Mouse (Mus musculus) forebrain, embryonic 16.5 days (tissue): Measurements from ENCODE around the gene Inpp4b. TPM values are rescaled to one million over a fixed set of nuclear protein-coding genes. Genes with fewer than 3 reads are reported as not detected.

ENCODE experiments used
- ATAC-seq: fragments of 200-750 bp; cut with Nextera tagmentation; 2 replicates; pipeline ENCODE4 v1.8.0; 2017; ENCODE audit warnings: mild to moderate bottlenecking, moderate library complexity
- H3K27ac ChIP-seq: fragments of 300-500 bp; sonication (generic); 2 replicates; pipeline ENCODE4 v1.5.1; 2014; ENCODE audit warnings: low read length, control low read depth
- H3K27me3 ChIP-seq: fragments of 300-500 bp; sonication (generic); replicated peaks from 2 replicates; pipeline ENCODE4 v1.6.1; 2014; ENCODE audit warnings: low read length; ENCODE audit not compliant: control insufficient read depth, insufficient read depth
- H3K36me3 ChIP-seq: fragments of 300-500 bp; sonication (generic); 2 replicates; pipeline ENCODE4 v1.6.1; 2014; ENCODE audit not compliant: control insufficient read depth, insufficient read depth
- H3K4me1 ChIP-seq: fragments of 300-500 bp; sonication (generic); replicated peaks from 2 replicates; pipeline ENCODE4 v1.6.1; 2014; ENCODE audit warnings: low read length; ENCODE audit not compliant: control insufficient read depth, insufficient read depth
- H3K4me2 ChIP-seq: fragments of 300-500 bp; sonication (generic); 2 replicates; pipeline ENCODE4 v1.6.1; 2014; ENCODE audit warnings: mild to moderate bottlenecking, low read length, control low read depth
- H3K4me3 ChIP-seq: fragments of 300-500 bp; sonication (generic); replicated peaks from 2 replicates; pipeline ENCODE4 v1.5.1; 2014; ENCODE audit warnings: mild to moderate bottlenecking, low read length, control low read depth
- H3K9ac ChIP-seq: fragments of 300-500 bp; sonication (generic); replicated peaks from 2 replicates; pipeline ENCODE4 v1.6.1; 2014; ENCODE audit warnings: low read depth, low read length, control low read depth
- H3K9me3 ChIP-seq: fragments of 300-500 bp; sonication (generic); 2 replicates; pipeline ENCODE4 v1.6.1; 2016; ENCODE audit warnings: low read length; ENCODE audit not compliant: control insufficient read depth
- WGBS: fragments of 180-500 bp; shearing (Covaris S2); extraction: QIAGEN DNeasy Blood & Tissue Kit; methylation state at CpG from one replicate; pipeline ENCODE4 v1.1.7; 2014; 5-methylcytosine and 5-hydroxymethylcytosine counted together
- polyA plus RNA-seq: library from polyadenylated mRNA; unstranded; fragments of >200 nt; fragmentation: Nextera tagmentation; extraction: Ambion mirVana; gene quantifications from 2 replicates; pipeline ENCODE4 v1.2.1, GENCODE M21; 2015

The Inpp4b gene
- polyA plus RNA-seq, 1 experiment from 2014 or later = 6.5 TPM

GRCm38 (mm10) chr8:81893292-81893691 lies 550.9 kb downstream of the Inpp4b start:
- H3K27ac ChIP-seq = no peak overlapping the region
- H3K4me2 ChIP-seq = no peak overlapping the region
- no peaks in the 10 kb centered on the region for H3K4me1 ChIP-seq
- WGBS = 61% methylated on average over 1 of the region's 1 CpGs
- no peak overlapping the region for H3K4me3 ChIP-seq
- H3K9ac ChIP-seq = no peak overlapping the region
- no peaks in the 10 kb centered on the region for H3K27me3 ChIP-seq
- no peaks in the 10 kb centered on the region for H3K9me3 ChIP-seq
- no peak for ATAC-seq
- H3K36me3 ChIP-seq = no peaks in the 10 kb centered on the region

GRCm38 (mm10) chr8:81946812-81947211 lies 604.5 kb downstream of the Inpp4b start:
- Histone ChIP-seq H3K4me1 (no peaks in the 10 kb centered on the region), H3K4me3 (no peak overlapping the region), H3K9ac (no peak overlapping the region), H3K27ac (no peak overlapping the region), H3K36me3 (no peaks in the 10 kb centered on the region), H3K4me2 (no peak overlapping the region), H3K9me3 (no peaks in the 10 kb centered on the region), H3K27me3 (no peaks in the 10 kb centered on the region)
- no peak for ATAC-seq
- WGBS = 91% methylated on average over 5 of the region's 5 CpGs

GRCm38 (mm10) chr8:81953101-81953500 lies 610.7 kb downstream of the Inpp4b start:
- H3K4me1 ChIP-seq = no peaks in the 10 kb centered on the region
- 95% methylated on average over 2 of the region's 2 CpGs for whole genome bisulfite sequencing
- no peak overlapping the region for H3K4me2 ChIP-seq
- H3K27ac ChIP-seq = no peak overlapping the region
- H3K9ac ChIP-seq = no peak overlapping the region
- H3K36me3 ChIP-seq = no peaks in the 10 kb centered on the region
- H3K9me3 ChIP-seq = no peaks in the 10 kb centered on the region
- no peaks in the 10 kb centered on the region for H3K27me3 ChIP-seq
- ATAC-seq = no peak
- H3K4me3 ChIP-seq = no peak overlapping the region

DNA sequence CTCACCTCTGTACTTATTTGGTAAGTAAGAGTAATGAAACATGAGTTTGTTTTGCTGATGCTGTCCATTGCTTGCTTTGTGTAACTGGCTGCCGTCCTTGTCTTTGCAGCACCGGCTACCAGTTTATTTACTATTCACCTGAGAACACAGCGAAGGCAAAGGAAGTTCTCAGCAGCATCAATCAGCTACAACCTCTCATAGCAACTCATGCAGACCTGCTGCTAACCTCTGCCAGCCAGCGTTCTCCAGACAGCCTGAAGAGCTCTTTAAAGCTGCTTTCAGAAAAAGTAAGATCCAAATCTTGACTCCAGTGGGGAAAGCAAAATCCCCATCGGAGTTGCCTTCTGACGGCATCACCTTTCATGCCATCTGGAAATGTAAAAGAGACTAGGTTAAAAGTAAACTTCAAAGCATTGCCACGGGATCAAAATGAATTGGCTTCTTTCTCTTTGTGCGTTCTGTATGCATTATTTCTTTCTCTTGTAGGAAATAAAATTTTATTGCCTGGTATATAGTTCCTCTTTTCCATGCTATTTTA lies 642.8 kb downstream of the Inpp4b start:
- Histone ChIP-seq H3K4me3 (no peak overlapping the region), H3K9ac (no peak overlapping the region), H3K4me2 (no peak overlapping the region), H3K4me1 (no peaks in the 10 kb centered on the region), H3K27me3 (no peaks in the 10 kb centered on the region), H3K36me3 (no peaks in the 10 kb centered on the region), H3K9me3 (no peaks in the 10 kb centered on the region), H3K27ac (no peak overlapping the region)
- no peak for ATAC-seq
- 70% methylated on average over 8 of the region's 8 CpGs for WGBS

DNA sequence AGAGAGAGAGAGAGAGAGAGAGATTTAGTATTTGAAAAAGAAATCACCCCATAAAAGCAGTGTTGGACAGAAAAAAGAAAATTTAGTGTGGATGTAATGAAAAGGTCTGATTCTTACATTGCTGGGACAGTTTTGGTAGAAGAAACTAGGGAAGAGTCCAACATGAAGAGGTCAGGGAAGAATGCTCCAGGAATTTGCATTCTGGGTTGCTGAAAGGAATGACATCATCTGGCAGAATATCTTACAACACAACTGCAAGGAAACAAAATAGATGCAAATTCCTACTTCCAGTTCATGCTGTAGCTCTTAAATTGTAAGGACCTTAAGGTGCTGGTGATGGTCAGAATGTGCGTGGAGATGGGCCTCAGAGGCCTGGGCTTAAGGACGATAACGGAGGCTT lies 650.6 kb downstream of the Inpp4b start:
- ATAC-seq = no peak
- H3K4me3 ChIP-seq = no peak overlapping the region
- no peak overlapping the region for H3K9ac ChIP-seq
- H3K4me2 ChIP-seq = no peak overlapping the region
- WGBS = 69% methylated on average over 3 of the region's 3 CpGs
- H3K27ac ChIP-seq = 0 out of 2 replicates have a peak overlapping the region, but pooled peaks have one; percentile 23
- H3K36me3 ChIP-seq = no peaks in the 10 kb centered on the region
- no peaks in the 10 kb centered on the region for H3K9me3 ChIP-seq
- no peaks in the 10 kb centered on the region for H3K27me3 ChIP-seq
- peaks cover 4% of the 10 kb centered on the region; the same call in 1 of the 2 replicates for H3K4me1 ChIP-seq

DNA sequence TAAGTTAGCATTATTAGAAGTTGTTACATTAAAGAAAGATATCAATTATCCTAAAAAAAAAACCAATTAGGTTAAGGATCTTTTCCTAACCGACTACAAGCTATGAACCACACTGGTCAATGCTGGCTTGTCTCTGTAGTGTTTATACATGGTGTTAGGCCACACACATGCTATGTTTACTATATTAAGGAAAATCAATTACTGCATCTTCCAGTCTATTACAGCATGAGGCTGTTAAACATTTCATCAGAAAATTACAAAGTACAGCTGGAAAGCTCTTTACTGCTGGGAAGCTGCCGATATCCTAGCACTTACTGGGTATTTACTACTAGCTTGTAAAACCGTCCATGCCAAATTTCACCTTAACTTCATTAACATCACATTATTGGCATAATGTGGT lies 653.9 kb downstream of the Inpp4b start:
- Histone ChIP-seq H3K4me2 (no peak overlapping the region), H3K36me3 (no peaks in the 10 kb centered on the region), H3K9ac (no peak overlapping the region), H3K4me3 (no peak overlapping the region), H3K27ac (no peak overlapping the region), H3K4me1 (peaks cover 4% of the 10 kb centered on the region; the same call in 1 of the 2 replicates), H3K27me3 (no peaks in the 10 kb centered on the region), H3K9me3 (no peaks in the 10 kb centered on the region)
- 68% methylated on average over 3 of the region's 3 CpGs for WGBS
- ATAC-seq = no peak

- peaks cover 4% of the 10 kb centered on the region; the same call in 1 of the 2 replicates for H3K4me1 ChIP-seq
- 63% methylated on average over 1 of the region's 1 CpGs for WGBS
- no peak overlapping the region for H3K4me2 ChIP-seq
- H3K9me3 ChIP-seq = no peaks in the 10 kb centered on the region
- no peak overlapping the region for H3K9ac ChIP-seq
- no peak overlapping the region for H3K27ac ChIP-seq
- H3K36me3 ChIP-seq = no peaks in the 10 kb centered on the region
- peak; percentile 63 for ATAC-seq
- H3K27me3 ChIP-seq = no peaks in the 10 kb centered on the region
- no peak overlapping the region for H3K4me3 ChIP-seq
These were observed 654.5 kb downstream of the Inpp4b start for GRCm38 (mm10) chr8:81996823-81997222.

GRCm38 (mm10) chr8:82004158-82004557 lies 661.8 kb downstream of the Inpp4b start:
- peak; percentile 69 for ATAC-seq

GRCm38 (mm10) chr8:82005466-82005865 lies 663.1 kb downstream of the Inpp4b start:
- Histone ChIP-seq H3K27me3 (no peaks in the 10 kb centered on the region), H3K9me3 (no peaks in the 10 kb centered on the region), H3K36me3 (no peaks in the 10 kb centered on the region), H3K9ac (no peak overlapping the region), H3K4me2 (no peak overlapping the region), H3K4me3 (no peak overlapping the region), H3K4me1 (no peaks in the 10 kb centered on the region), H3K27ac (no peak overlapping the region)
- no peak for ATAC-seq
- 18% methylated on average over 2 of the region's 2 CpGs for WGBS

More at GRCm38 (mm10) chr8:82004158-82004557, 661.8 kb downstream of the Inpp4b start:
- H3K27ac ChIP-seq = no peak overlapping the region
- no peaks in the 10 kb centered on the region for H3K4me1 ChIP-seq
- H3K4me3 ChIP-seq = no peak overlapping the region
- no peaks in the 10 kb centered on the region for H3K9me3 ChIP-seq
- H3K36me3 ChIP-seq = no peaks in the 10 kb centered on the region
- no peak overlapping the region for H3K9ac ChIP-seq
- no peaks in the 10 kb centered on the region for H3K27me3 ChIP-seq
- H3K4me2 ChIP-seq = no peak overlapping the region
- 31% methylated on average over 4 of the region's 4 CpGs for WGBS

DNA sequence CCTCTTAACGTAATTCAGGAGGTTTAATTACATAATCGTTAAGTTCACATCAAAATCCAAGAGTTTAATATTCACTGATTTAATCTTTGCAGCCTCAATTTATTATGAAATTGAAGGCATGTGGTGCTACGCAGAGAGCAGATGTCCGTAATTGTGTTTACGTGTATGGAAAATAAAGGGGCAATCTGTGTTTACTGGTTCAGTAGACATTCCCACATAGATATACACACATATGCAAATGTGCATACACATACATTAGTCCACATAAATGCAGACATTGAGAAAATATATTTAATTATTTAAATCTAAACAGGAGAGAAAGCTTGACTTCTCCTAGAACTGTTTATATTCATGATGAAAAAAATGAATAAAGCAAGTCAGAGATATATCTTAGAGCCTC lies 675.4 kb downstream of the Inpp4b start:
- no peaks in the 10 kb centered on the region for H3K27me3 ChIP-seq
- H3K4me2 ChIP-seq = no peak overlapping the region
- 30% methylated on average over 5 of the region's 5 CpGs for WGBS
- 0 out of 2 replicates have a peak, but pooled peaks have one; percentile 63 for ATAC-seq
- no peak overlapping the region for H3K9ac ChIP-seq
- no peak overlapping the region for H3K27ac ChIP-seq
- H3K4me1 ChIP-seq = no peaks in the 10 kb centered on the region
- H3K36me3 ChIP-seq = no peaks in the 10 kb centered on the region
- H3K4me3 ChIP-seq = no peak overlapping the region
- H3K9me3 ChIP-seq = no peaks in the 10 kb centered on the region
